Mouse (Mus musculus): ENCODE measurements around the gene Mef2d. TPM values are rescaled to one million over a fixed set of nuclear protein-coding genes. Genes with fewer than 3 reads are reported as not detected.

Mef2d gene
- polyA plus RNA-seq, 1 experiment: 121 TPM

DNA sequence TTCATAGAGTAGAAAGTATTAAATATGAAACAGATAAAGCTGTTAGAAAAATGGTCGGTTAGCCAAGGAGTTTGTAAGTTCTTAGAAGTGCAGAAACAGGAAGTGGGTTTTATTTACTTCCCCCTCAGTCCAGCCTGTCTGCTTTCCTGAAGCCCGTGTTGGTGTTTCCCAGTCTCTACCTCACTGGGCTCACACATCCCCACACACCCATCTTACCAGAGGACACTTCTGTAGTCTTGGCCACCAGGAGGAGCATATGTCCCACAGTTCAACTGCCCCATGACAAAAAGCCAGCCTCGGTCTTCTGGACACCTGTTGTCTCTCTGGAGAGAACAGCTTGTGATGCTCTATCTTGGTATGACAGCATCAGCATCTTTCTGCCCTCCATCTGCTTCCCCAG lies 49.0 kb downstream of the Mef2d start:
- no peak for TF ChIP-seq TCF3 (IDR thresholded peaks at IDR 0.05; ENCODE audit: insufficient read length, low read depth)
- TF ChIP-seq USF1 (IDR thresholded peaks at IDR 0.05; ENCODE audit: low read depth): no peak
- TF ChIP-seq CEBPB (IDR thresholded peaks at IDR 0.05; ENCODE audit: insufficient read depth, poor library complexity, severe bottlenecking): no peak
- no peak for TF ChIP-seq E2F4 (IDR thresholded peaks at IDR 0.05; ENCODE audit: insufficient read depth)
- TF ChIP-seq REST (IDR thresholded peaks at IDR 0.05; ENCODE audit: insufficient read depth, insufficient read length): no peak
- TF ChIP-seq MYOD1 (IDR thresholded peaks at IDR 0.05; ENCODE audit: control insufficient read depth in 1 of 3, insufficient read length in 2 of 3, low read depth in 2 of 3): no peak
- TF ChIP-seq SRF (IDR thresholded peaks at IDR 0.05; ENCODE audit: control insufficient read depth, insufficient read length, low read depth): no peak
- no peak for TF ChIP-seq POLR2AphosphoS2 (IDR thresholded peaks at IDR 0.05; ENCODE audit: insufficient read length, low read depth)
- no peak for TF ChIP-seq TCF12 (IDR thresholded peaks at IDR 0.05; ENCODE audit: insufficient read depth, poor library complexity, severe bottlenecking)
- TF ChIP-seq POLR2A (IDR thresholded peaks at IDR 0.05; ENCODE audit: insufficient read length, low read depth): no peak
- no peak for TF ChIP-seq MAX (IDR thresholded peaks at IDR 0.05; ENCODE audit: low read depth)
- no peak for TF ChIP-seq MYOG (IDR thresholded peaks at IDR 0.05; ENCODE audit: control insufficient read depth in 1 of 3, insufficient read depth in 1 of 3, insufficient read length in 2 of 3, low read depth in 2 of 3)

DNA sequence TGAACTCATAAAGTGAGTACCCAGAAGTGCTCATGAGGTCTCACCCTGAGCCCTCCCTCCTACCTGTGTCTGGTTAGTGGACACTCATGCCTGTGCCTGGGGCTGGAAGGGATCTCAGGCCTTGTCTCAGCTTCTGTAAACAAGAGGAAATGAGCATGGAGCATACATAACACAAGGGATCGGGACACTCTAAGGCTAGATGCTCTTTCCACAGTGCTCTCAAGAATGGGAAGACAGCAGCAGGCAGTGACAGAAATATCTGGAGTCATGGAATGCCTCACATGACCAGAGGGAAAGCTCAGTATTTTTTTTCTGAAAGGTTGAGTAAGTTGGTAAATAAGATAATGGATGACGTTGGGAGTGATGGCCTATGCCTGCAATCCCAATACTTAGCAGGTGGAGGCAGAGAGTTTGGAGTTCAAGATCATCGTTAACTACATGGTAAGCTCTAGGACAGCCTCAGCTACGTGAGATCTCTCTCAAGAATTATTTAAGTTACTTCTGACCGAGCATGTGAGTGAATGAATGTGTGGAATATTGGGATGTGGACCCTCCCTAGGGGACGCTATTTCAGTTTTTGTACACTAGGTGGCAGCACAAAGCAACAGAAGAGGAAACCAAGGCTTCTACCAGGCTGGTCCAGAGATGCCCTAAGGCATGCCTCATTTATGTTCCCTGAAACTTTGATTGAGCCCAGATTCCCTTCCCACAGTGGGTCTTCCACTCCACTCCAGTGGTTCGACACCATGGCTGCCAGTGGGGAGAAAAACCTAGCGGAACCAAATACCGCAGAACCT lies 49.8 kb downstream of the Mef2d start:
- Histone ChIP-seq H3K36me3 (ENCODE audit: control insufficient read depth, insufficient read depth) (no peaks in the 10 kb centered on the region), H3K27me3 (ENCODE audit: control insufficient read depth, insufficient read depth, insufficient read length) (peaks cover 31% of the 10 kb centered on the region), H3ac (ENCODE audit: control insufficient read depth, insufficient read length) (no peak overlapping the region), H3K4me2 (ENCODE audit: low read depth) (no peak overlapping the region), H3K79me2 (ENCODE audit: control insufficient read depth, insufficient read depth) (no peaks in the 10 kb centered on the region), H3K4me3 (no peak overlapping the region)
- TF ChIP-seq POLR2AphosphoS2 (IDR thresholded peaks at IDR 0.05; ENCODE audit: insufficient read length, low read depth) (no peak), MAX (IDR thresholded peaks at IDR 0.05; ENCODE audit: low read depth) (no peak), TCF3 (IDR thresholded peaks at IDR 0.05; ENCODE audit: insufficient read length, low read depth) (no peak), TCF12 (IDR thresholded peaks at IDR 0.05; ENCODE audit: insufficient read depth, poor library complexity, severe bottlenecking) (no peak), REST (IDR thresholded peaks at IDR 0.05; ENCODE audit: insufficient read depth, insufficient read length) (no peak), USF1 (IDR thresholded peaks at IDR 0.05; ENCODE audit: low read depth) (no peak), MYOD1 (IDR thresholded peaks at IDR 0.05; ENCODE audit: control insufficient read depth in 1 of 3, insufficient read length in 2 of 3, low read depth in 2 of 3) (no peak), CEBPB (IDR thresholded peaks at IDR 0.05; ENCODE audit: insufficient read depth, poor library complexity, severe bottlenecking) (no peak), SRF (IDR thresholded peaks at IDR 0.05; ENCODE audit: control insufficient read depth, insufficient read length, low read depth) (no peak), MYOG (IDR thresholded peaks at IDR 0.05; ENCODE audit: control insufficient read depth in 1 of 3, insufficient read depth in 1 of 3, insufficient read length in 2 of 3, low read depth in 2 of 3) (no peak), E2F4 (IDR thresholded peaks at IDR 0.05; ENCODE audit: insufficient read depth) (no peak)

More for the DNA sequence above, 49.0 kb downstream of the Mef2d start:
- no peaks in the 10 kb centered on the region for H3K79me2 ChIP-seq (ENCODE audit: control insufficient read depth, insufficient read depth)
- no peak overlapping the region for H3K4me2 ChIP-seq (ENCODE audit: low read depth)
- peaks cover 25% of the 10 kb centered on the region for H3K27me3 ChIP-seq (ENCODE audit: control insufficient read depth, insufficient read depth, insufficient read length)
- H3K36me3 ChIP-seq (ENCODE audit: control insufficient read depth, insufficient read depth): no peaks in the 10 kb centered on the region
- H3K4me3 ChIP-seq: no peak overlapping the region
- no peak overlapping the region for H3ac ChIP-seq (ENCODE audit: control insufficient read depth, insufficient read length)

DNA sequence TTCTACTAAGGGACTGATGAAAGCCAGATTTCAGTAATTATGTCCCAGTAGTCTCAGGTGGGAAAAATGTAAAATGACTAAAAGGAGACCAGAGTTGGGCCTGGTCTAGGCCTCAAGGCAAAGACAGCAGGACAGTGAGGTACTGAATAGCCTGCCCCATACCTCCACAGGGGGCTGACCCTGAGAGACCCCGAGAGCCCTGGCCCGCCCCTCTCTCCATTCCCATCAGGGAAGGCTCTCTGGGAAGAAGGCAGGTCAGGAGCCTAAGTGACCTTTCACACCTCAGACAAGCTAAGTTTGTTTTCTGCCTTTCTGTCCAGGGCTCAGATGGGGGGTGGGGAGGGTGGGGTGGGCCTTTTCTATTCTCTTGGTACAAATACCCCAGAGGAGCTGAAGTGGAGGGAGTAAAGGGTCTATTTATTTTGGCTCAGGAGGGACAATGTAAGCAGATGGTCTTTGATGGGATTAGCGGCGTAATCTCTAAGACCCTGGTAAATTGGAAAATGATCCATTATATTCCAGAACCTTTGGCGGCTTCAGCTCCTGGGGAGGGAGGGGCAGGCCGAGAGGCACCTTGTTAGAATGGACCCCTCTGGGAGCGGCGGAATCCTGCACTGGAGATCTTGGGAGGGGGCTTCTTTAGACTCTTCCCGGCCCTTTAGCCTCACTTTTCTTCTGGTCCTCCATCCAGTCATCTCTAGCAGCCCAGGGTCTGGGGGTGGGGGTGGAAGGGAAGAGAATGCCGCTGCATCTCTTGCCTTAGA lies 55.8 kb downstream of the Mef2d start:
- Histone ChIP-seq H3K4me2 (ENCODE audit: low read depth) (no peak overlapping the region), H3K27me3 (ENCODE audit: control insufficient read depth, insufficient read depth, insufficient read length) (peaks cover 78% of the 10 kb centered on the region), H3K36me3 (ENCODE audit: control insufficient read depth, insufficient read depth) (no peaks in the 10 kb centered on the region), H3ac (ENCODE audit: control insufficient read depth, insufficient read length) (no peak overlapping the region), H3K4me3 (no peak overlapping the region), H3K79me2 (ENCODE audit: control insufficient read depth, insufficient read depth) (no peaks in the 10 kb centered on the region)
- TF ChIP-seq POLR2A (IDR thresholded peaks at IDR 0.05; ENCODE audit: insufficient read length, low read depth) (no peak), POLR2AphosphoS2 (IDR thresholded peaks at IDR 0.05; ENCODE audit: insufficient read length, low read depth) (no peak), USF1 (IDR thresholded peaks at IDR 0.05; ENCODE audit: low read depth) (no peak), TCF12 (IDR thresholded peaks at IDR 0.05; ENCODE audit: insufficient read depth, poor library complexity, severe bottlenecking) (no peak), TCF3 (IDR thresholded peaks at IDR 0.05; ENCODE audit: insufficient read length, low read depth) (no peak), SRF (IDR thresholded peaks at IDR 0.05; ENCODE audit: control insufficient read depth, insufficient read length, low read depth) (no peak), REST (IDR thresholded peaks at IDR 0.05; ENCODE audit: insufficient read depth, insufficient read length) (no peak), CEBPB (IDR thresholded peaks at IDR 0.05; ENCODE audit: insufficient read depth, poor library complexity, severe bottlenecking) (no peak), MAX (IDR thresholded peaks at IDR 0.05; ENCODE audit: low read depth) (no peak), MYOG (IDR thresholded peaks at IDR 0.05; ENCODE audit: control insufficient read depth in 1 of 3, insufficient read depth in 1 of 3, insufficient read length in 2 of 3, low read depth in 2 of 3) (no peak), MYOD1 (IDR thresholded peaks at IDR 0.05; ENCODE audit: control insufficient read depth in 1 of 3, insufficient read length in 2 of 3, low read depth in 2 of 3) (no peak), E2F4 (IDR thresholded peaks at IDR 0.05; ENCODE audit: insufficient read depth) (no peak)

DNA sequence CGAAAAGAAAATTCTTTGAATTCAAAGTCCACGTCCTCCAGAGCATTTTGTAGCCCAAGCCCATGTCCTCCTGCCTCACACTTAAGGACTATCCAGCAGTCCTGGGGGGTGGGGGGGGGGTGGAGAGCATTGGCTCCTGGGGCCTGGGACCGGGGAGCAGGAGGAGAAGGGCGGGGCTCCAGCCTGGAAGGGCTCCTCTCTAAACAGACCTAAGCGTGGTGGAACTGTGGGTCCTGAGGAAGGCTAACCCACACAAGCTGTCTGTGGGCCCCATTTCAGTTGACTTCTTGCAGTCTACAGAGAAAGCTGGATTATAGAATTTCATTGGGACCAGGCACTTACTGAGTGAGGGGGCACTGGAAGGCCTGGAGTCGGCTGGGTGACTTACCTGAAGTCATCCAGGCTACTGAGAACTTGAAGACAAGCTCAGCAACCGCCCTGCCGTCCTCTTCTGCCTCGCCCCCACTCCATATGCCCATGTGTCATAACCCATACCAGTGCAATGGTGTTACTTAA lies 56.4 kb downstream of the Mef2d start:
- no peaks in the 10 kb centered on the region for H3K79me2 ChIP-seq (ENCODE audit: control insufficient read depth, insufficient read depth)
- no peak overlapping the region for H3ac ChIP-seq (ENCODE audit: control insufficient read depth, insufficient read length)
- TF ChIP-seq REST (IDR thresholded peaks at IDR 0.05; ENCODE audit: insufficient read depth, insufficient read length) (no peak), E2F4 (IDR thresholded peaks at IDR 0.05; ENCODE audit: insufficient read depth) (no peak), TCF3 (IDR thresholded peaks at IDR 0.05; ENCODE audit: insufficient read length, low read depth) (no peak), TCF12 (IDR thresholded peaks at IDR 0.05; ENCODE audit: insufficient read depth, poor library complexity, severe bottlenecking) (no peak), POLR2AphosphoS2 (IDR thresholded peaks at IDR 0.05; ENCODE audit: insufficient read length, low read depth) (no peak), SRF (IDR thresholded peaks at IDR 0.05; ENCODE audit: control insufficient read depth, insufficient read length, low read depth) (no peak), POLR2A (IDR thresholded peaks at IDR 0.05; ENCODE audit: insufficient read length, low read depth) (no peak), CEBPB (IDR thresholded peaks at IDR 0.05; ENCODE audit: insufficient read depth, poor library complexity, severe bottlenecking) (no peak), MYOD1 (IDR thresholded peaks at IDR 0.05; ENCODE audit: control insufficient read depth in 1 of 3, insufficient read length in 2 of 3, low read depth in 2 of 3) (no peak), MAX (IDR thresholded peaks at IDR 0.05; ENCODE audit: low read depth) (no peak)
- no peak overlapping the region for H3K4me2 ChIP-seq (ENCODE audit: low read depth)
- no peaks in the 10 kb centered on the region for H3K36me3 ChIP-seq (ENCODE audit: control insufficient read depth, insufficient read depth)
- H3K27me3 ChIP-seq (ENCODE audit: control insufficient read depth, insufficient read depth, insufficient read length): peaks cover 80% of the 10 kb centered on the region
- H3K4me3 ChIP-seq: no peak overlapping the region

All from myocyte (in vitro differentiated cells).